Comparison of ENCODE assay signal across 7 mouse cellular contexts in genomic region chr1:180778941-180779340, GRCm38 (mm10). TPM values are rescaled to one million over a fixed set of nuclear protein-coding genes. Genes with fewer than 3 reads are reported as not detected.
DNase-seq lines count a peak whose midpoint lies in the region; ATAC-seq and TF ChIP-seq lines count a peak whose summit lies in the region.

No protein-coding gene starts in this region.

- WGBS in kidney, postnatal 0 days: 84% methylated on average over 10 of the region's 10 CpGs
- WGBS in hindbrain, postnatal 0 days: 87% methylated on average over 10 of the region's 10 CpGs
- WGBS in midbrain, postnatal 0 days: 86% methylated on average over 10 of the region's 10 CpGs

- H3K27me3 ChIP-seq in kidney, postnatal 0 days (ENCODE audit: insufficient read depth, low read length): no peaks in the 10 kb centered on the region
- no peaks in the 10 kb centered on the region for H3K27me3 ChIP-seq in hindbrain, postnatal 0 days (ENCODE audit: insufficient read depth, low read length)
- H3K27me3 ChIP-seq in midbrain, postnatal 0 days (ENCODE audit: insufficient read depth, low read length): no peaks in the 10 kb centered on the region

- DNase-seq in kidney, postnatal 0 days (ENCODE audit: low spot score): no peak
- no peak for DNase-seq in kidney, postnatal 14 days
- peak; percentile 82 for DNase-seq in fat pad, adult 2 months (ENCODE audit: extremely low read depth, low read depth, low spot score)
- no peak for DNase-seq in hindbrain, postnatal 0 days (ENCODE audit: low spot score)
- DNase-seq in midbrain, postnatal 0 days (ENCODE audit: low spot score): no peak
- DNase-seq in spleen, adult 18-20 months: no peak

- H3K4me3 ChIP-seq in kidney, postnatal 0 days (replicated peaks; ENCODE audit: low read depth, low read length): no peak overlapping the region
- peak overlapping the region; percentile 65; the same call in 1 of the 2 replicates for H3K4me3 ChIP-seq in hindbrain, postnatal 0 days (ENCODE audit: low read length)
- H3K4me3 ChIP-seq in midbrain, postnatal 0 days (ENCODE audit: low read depth, low read length): peak overlapping the region; percentile 65; the same call in 1 of the 2 replicates

- H3K4me2 ChIP-seq in kidney, postnatal 0 days (ENCODE audit: low read length): peak overlapping the region; percentile 89; the same call in 1 of the 2 replicates
- peak overlapping the region; percentile 99 for H3K4me2 ChIP-seq in hindbrain, postnatal 0 days (ENCODE audit: low read depth, low read length)
- H3K4me2 ChIP-seq in midbrain, postnatal 0 days (ENCODE audit: low read depth, low read length, poor library complexity, severe bottlenecking): no peak overlapping the region

- no peak for ATAC-seq in kidney, postnatal 0 days (replicated peaks; ENCODE audit: low FRiP score, low read depth)
- ATAC-seq in hindbrain, postnatal 0 days: no peak
- ATAC-seq in midbrain, postnatal 0 days (ENCODE audit: low FRiP score): no peak
- ATAC-seq in cerebellum, adult (ENCODE audit: insufficient number of reproducible peaks, low FRiP score, low TSS enrichment): no peak

- H3K9me3 ChIP-seq in kidney, postnatal 0 days (replicated peaks; ENCODE audit: low read length): no peaks in the 10 kb centered on the region
- H3K9me3 ChIP-seq in hindbrain, postnatal 0 days (ENCODE audit: low read length): no peaks in the 10 kb centered on the region
- H3K9me3 ChIP-seq in midbrain, postnatal 0 days (ENCODE audit: low read length): no peaks in the 10 kb centered on the region

- no peak overlapping the region for H3K9ac ChIP-seq in kidney, postnatal 0 days (ENCODE audit: low read depth, low read length)
- no peak overlapping the region for H3K9ac ChIP-seq in hindbrain, postnatal 0 days (replicated peaks; ENCODE audit: low read length)
- no peak overlapping the region for H3K9ac ChIP-seq in midbrain, postnatal 0 days (replicated peaks; ENCODE audit: low read length, poor library complexity, severe bottlenecking)

- no peak overlapping the region; the same call in 1 of the 2 replicates for H3K27ac ChIP-seq in kidney, postnatal 0 days
- no peak overlapping the region for H3K27ac ChIP-seq in hindbrain, postnatal 0 days
- H3K27ac ChIP-seq in midbrain, postnatal 0 days (ENCODE audit: low read depth, low read length): no peak overlapping the region

- H3K36me3 ChIP-seq in kidney, postnatal 0 days (ENCODE audit: insufficient read depth, low read length): no peaks in the 10 kb centered on the region
- H3K36me3 ChIP-seq in hindbrain, postnatal 0 days (ENCODE audit: insufficient read depth, low read length): no peaks in the 10 kb centered on the region
- no peaks in the 10 kb centered on the region for H3K36me3 ChIP-seq in midbrain, postnatal 0 days (ENCODE audit: insufficient read depth, low read length)

- TF ChIP-seq CTCF in kidney, postnatal 0 days (IDR thresholded peaks at IDR 0.05; ENCODE audit: low read depth): no peak
- TF ChIP-seq CTCF in hindbrain, postnatal 0 days (IDR thresholded peaks at IDR 0.05; ENCODE audit: low read depth): no peak
- TF ChIP-seq CTCF in midbrain, postnatal 0 days (IDR thresholded peaks at IDR 0.05): no peak

- peaks cover 8% of the 10 kb centered on the region; the same call in 1 of the 2 replicates for H3K4me1 ChIP-seq in kidney, postnatal 0 days (replicated peaks; ENCODE audit: insufficient read depth, low read length)
- H3K4me1 ChIP-seq in hindbrain, postnatal 0 days (ENCODE audit: insufficient read depth, low read length): no peaks in the 10 kb centered on the region
- no peaks in the 10 kb centered on the region for H3K4me1 ChIP-seq in midbrain, postnatal 0 days (ENCODE audit: insufficient read depth, low read length)

RNA-seq across cellular contexts. Expression of gene H3f3a, which starts 34.8 kb away (rescaled TPM):
- polyA plus RNA-seq in kidney, postnatal 0 days (2015; fragmentation: Nextera tagmentation; extraction: Ambion mirVana): 2,528 and 2,557 TPM in 2 replicates
- 1,143 and 1,334 TPM in 2 replicates for total RNA-seq in hindbrain, postnatal 0 days (2014; rRNA removed)
- 1,977 and 1,992 TPM in 2 replicates for polyA plus RNA-seq in hindbrain, postnatal 0 days (2015; fragmentation: Nextera tagmentation; extraction: Ambion mirVana)
- total RNA-seq in midbrain, postnatal 0 days (2014; rRNA removed): 1,783 and 3,084 TPM in 2 replicates
- 1,997 and 2,039 TPM in 2 replicates for polyA plus RNA-seq in midbrain, postnatal 0 days (2015; fragmentation: Nextera tagmentation; extraction: Ambion mirVana)

RNA-seq across cellular contexts. Expression of gene Acbd3, which starts 53.1 kb away (rescaled TPM):
- polyA plus RNA-seq in kidney, postnatal 0 days (2015; fragmentation: Nextera tagmentation; extraction: Ambion mirVana): 18.5 and 19.6 TPM in 2 replicates
- total RNA-seq in hindbrain, postnatal 0 days (2014; rRNA removed): 28.3 and 32.6 TPM in 2 replicates
- polyA plus RNA-seq in hindbrain, postnatal 0 days (2015; fragmentation: Nextera tagmentation; extraction: Ambion mirVana): 18.4 and 19.2 TPM in 2 replicates
- 30.0 and 42.5 TPM in 2 replicates for total RNA-seq in midbrain, postnatal 0 days (2014; rRNA removed)
- polyA plus RNA-seq in midbrain, postnatal 0 days (2015; fragmentation: Nextera tagmentation; extraction: Ambion mirVana): 15.8 and 18.8 TPM in 2 replicates
